Mouse (Mus musculus): ENCODE data around the gene Nxph4. TPM values are rescaled to one million over a fixed set of nuclear protein-coding genes. Genes with fewer than 3 reads are reported as not detected.

Nxph4 gene
- polyA plus RNA-seq (2012; rRNA removed) = 10.4 and 12.6 TPM in 2 replicates

GRCm38 (mm10) chr10:127534036-127534928, at the start of gene Nxph4:
TSS of gene Nxph4 (minus strand) at chr10:127534559.

GRCm38 (mm10) chr10:127522088-127522581, 12.2 kb downstream of the Nxph4 start, which contains the start of gene Shmt2:
TSS of gene Shmt2 (minus strand) at chr10:127522444.

GRCm38 (mm10) chr10:127514764-127515163, 19.6 kb downstream of the Nxph4 start, which contains the start of gene Ndufa4l2:
TSS of gene Ndufa4l2 (plus strand) at chr10:127514967.

GRCm38 (mm10) chr10:127500894-127501893, 33.2 kb downstream of the Nxph4 start, which contains the start of gene Stac3:
TSS of gene Stac3 (plus strand) at chr10:127501686.

Other genes starting within 250 kb of the Nxph4 start
- 46.5 and 56.0 TPM in 2 replicates for gene Mbd6, start 245.5 kb downstream of the Nxph4 start, polyA plus RNA-seq (2012; rRNA removed)
- gene Mars, start 222.8 kb downstream of the Nxph4 start, polyA plus RNA-seq (2012; rRNA removed) = 90.4 and 101 TPM in 2 replicates
- gene Arhgap9, start 212.6 kb downstream of the Nxph4 start, polyA plus RNA-seq (2012; rRNA removed) = 2.0 and 2.3 TPM in 2 replicates
- 26.1 and 42.2 TPM in 2 replicates for gene Gli1, start 192.6 kb downstream of the Nxph4 start, polyA plus RNA-seq (2012; rRNA removed)
- 0.01 TPM in 1 of 2 replicates, not detected in the other for gene Inhbe, start 180.1 kb downstream of the Nxph4 start, polyA plus RNA-seq (2012; rRNA removed)
- gene Inhbc, start 164.1 kb downstream of the Nxph4 start, polyA plus RNA-seq (2012; rRNA removed) = 0.05 and 0.09 TPM in 2 replicates
- gene R3hdm2, start 154.2 kb downstream of the Nxph4 start, polyA plus RNA-seq (2012; rRNA removed) = 33.5 and 48.3 TPM in 2 replicates
- gene Stac3, start 32.9 kb downstream of the Nxph4 start, polyA plus RNA-seq (2012; rRNA removed) = 7.8 and 12.2 TPM in 2 replicates
- gene Ndufa4l2, start 19.6 kb downstream of the Nxph4 start, polyA plus RNA-seq (2012; rRNA removed) = 4.2 and 4.5 TPM in 2 replicates
- 94.7 and 99.4 TPM in 2 replicates for gene Shmt2, start 12.1 kb downstream of the Nxph4 start, polyA plus RNA-seq (2012; rRNA removed)
- gene Lrp1, start 86.6 kb upstream of the Nxph4 start, polyA plus RNA-seq (2012; rRNA removed) = 129 and 151 TPM in 2 replicates
- gene Stat6, start 108.4 kb upstream of the Nxph4 start, polyA plus RNA-seq (2012; rRNA removed) = 8.9 and 12.3 TPM in 2 replicates
- gene Nemp1, start 132.3 kb upstream of the Nxph4 start, polyA plus RNA-seq (2012; rRNA removed) = 12.5 and 14.6 TPM in 2 replicates
- 16.4 and 26.1 TPM in 2 replicates for gene Nab2, start 134.0 kb upstream of the Nxph4 start, polyA plus RNA-seq (2012; rRNA removed)
- 2.7 and 4.1 TPM in 2 replicates for gene Myo1a, start 170.6 kb upstream of the Nxph4 start, polyA plus RNA-seq (2012; rRNA removed)
- 1.9 and 8.4 TPM in 2 replicates for gene Tac2, start 189.9 kb upstream of the Nxph4 start, polyA plus RNA-seq (2012; rRNA removed)
- gene Zbtb39, start 205.0 kb upstream of the Nxph4 start, polyA plus RNA-seq (2012; rRNA removed) = 17.2 and 19.3 TPM in 2 replicates
- gene Gpr182, start 217.2 kb upstream of the Nxph4 start, polyA plus RNA-seq (2012; rRNA removed) = 0.74 and 1.6 TPM in 2 replicates
- gene Rdh1, start 225.2 kb upstream of the Nxph4 start, polyA plus RNA-seq (2012; rRNA removed) = 0.06 and 0.11 TPM in 2 replicates
- 0.21 TPM in 1 of 2 replicates, not detected in the other for gene Rdh16f1, start 225.2 kb upstream of the Nxph4 start, polyA plus RNA-seq (2012; rRNA removed)
- 0.06 TPM in 1 of 2 replicates, not detected in the other for gene Rdh9, start 241.8 kb upstream of the Nxph4 start, polyA plus RNA-seq (2012; rRNA removed)